Mouse (Mus musculus): ENCODE measurements around the gene Znrf1. TPM values are rescaled to one million over a fixed set of nuclear protein-coding genes. Genes with fewer than 3 reads are reported as not detected.

Znrf1 gene
- polyA plus RNA-seq, 1 experiment from 2014 or later, result 34.5 TPM

DNA sequence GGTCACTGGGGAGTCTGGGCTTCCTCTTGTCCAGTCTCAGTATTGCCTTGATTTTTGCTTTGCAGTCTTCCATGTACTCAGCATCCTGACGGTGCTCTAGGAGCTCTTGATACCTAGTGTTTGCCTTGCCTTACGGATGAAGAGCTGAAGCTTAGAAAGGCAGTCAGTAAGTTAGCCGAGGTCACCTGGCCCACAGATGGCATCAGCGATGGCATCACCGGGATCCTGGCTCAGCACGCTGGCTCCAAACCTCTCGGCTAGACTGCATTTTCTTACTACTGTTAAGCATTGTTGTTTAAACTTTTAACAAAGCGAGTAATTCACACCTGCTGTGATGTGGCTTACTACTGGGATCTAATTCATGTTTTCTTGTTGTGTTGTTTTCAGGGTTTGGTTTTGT is 22.5 kb upstream of the Znrf1 start:
- Histone ChIP-seq H3K9ac (0 out of 2 replicates have a peak overlapping the region, but pooled peaks have one; percentile 6), H3K4me3 (no peak overlapping the region)

GRCm38 (mm10) chr8:111516451-111517035 is 19.4 kb upstream of the Znrf1 start:
- Histone ChIP-seq H3K4me1 (peaks cover 8% of the 10 kb centered on the region), H3K27ac (no peak overlapping the region), H3K36me3 (peaks cover 5% of the 10 kb centered on the region), H3K9ac (no peak overlapping the region), H3K4me2 (replicated peaks) (no peak overlapping the region), H3K9me3 (no peaks in the 10 kb centered on the region), H3K27me3 (no peaks in the 10 kb centered on the region), H3K4me3 (no peak overlapping the region)
- WGBS, result 75% methylated on average over 7 of the region's 7 CpGs
- ATAC-seq (ENCODE audit: low FRiP score, low read depth), result no peak

More for the DNA sequence above, 22.5 kb upstream of the Znrf1 start:
- 82% methylated on average over 8 of the region's 8 CpGs for WGBS
- Histone ChIP-seq H3K4me2 (replicated peaks) (no peak overlapping the region), H3K27me3 (no peaks in the 10 kb centered on the region), H3K27ac (no peak overlapping the region), H3K9me3 (no peaks in the 10 kb centered on the region), H3K36me3 (peaks cover 5% of the 10 kb centered on the region), H3K4me1 (no peaks in the 10 kb centered on the region; the same call in 1 of the 2 replicates)
- no peak for ATAC-seq (ENCODE audit: low FRiP score, low read depth)

DNA sequence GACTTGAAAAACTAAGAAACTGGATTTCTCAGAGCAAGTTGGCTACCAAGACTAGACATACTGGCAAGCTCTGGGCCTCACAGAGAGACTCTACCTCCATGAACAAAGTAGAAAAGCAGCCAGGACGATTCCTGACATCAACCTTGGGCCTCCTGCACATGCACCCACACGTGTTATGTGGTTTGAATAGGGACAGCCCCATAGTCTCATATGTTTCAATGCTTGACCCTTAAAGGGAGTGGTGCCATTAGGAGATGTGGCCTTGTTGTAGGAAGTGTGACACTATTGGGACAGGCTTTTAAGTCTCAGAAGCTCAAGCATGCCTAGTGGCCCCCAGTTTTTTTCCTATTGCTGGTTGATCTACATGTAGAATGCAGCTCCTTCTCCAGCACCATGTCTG is 18.4 kb upstream of the Znrf1 start:
- 89% methylated on average over 2 of the region's 2 CpGs for WGBS
- H3K4me3 ChIP-seq, result no peak overlapping the region
- H3K4me2 ChIP-seq (replicated peaks), result no peak overlapping the region
- H3K27ac ChIP-seq, result no peak overlapping the region
- ATAC-seq (ENCODE audit: low FRiP score, low read depth), result no peak
- peaks cover 5% of the 10 kb centered on the region for H3K36me3 ChIP-seq
- no peaks in the 10 kb centered on the region for H3K27me3 ChIP-seq
- no peaks in the 10 kb centered on the region for H3K9me3 ChIP-seq
- H3K9ac ChIP-seq, result no peak overlapping the region
- H3K4me1 ChIP-seq, result peaks cover 8% of the 10 kb centered on the region

GRCm38 (mm10) chr8:111521713-111522429 is 14.0 kb upstream of the Znrf1 start, which contains the start of gene Wdr59:
Gene Wdr59 (minus strand): TSS chr8:111522092.
- peak; percentile 99 for ATAC-seq (ENCODE audit: low FRiP score, low read depth)
- peak within 1 kb of the TSS; percentile 65 for H3K4me3 ChIP-seq
- no peaks in the 10 kb centered on the region for H3K9me3 ChIP-seq
- peak within 1 kb of the TSS; percentile 70 for H3K9ac ChIP-seq
- under 1% methylated on average over 34 of the region's 34 CpGs for WGBS
- peaks cover 8% of the 10 kb centered on the region for H3K4me1 ChIP-seq
- H3K27ac ChIP-seq, result no peak within 1 kb of the TSS
- H3K36me3 ChIP-seq, result no peaks in the 10 kb centered on the region
- H3K27me3 ChIP-seq, result no peaks in the 10 kb centered on the region
- peak within 1 kb of the TSS; percentile 74 for H3K4me2 ChIP-seq (replicated peaks)

DNA sequence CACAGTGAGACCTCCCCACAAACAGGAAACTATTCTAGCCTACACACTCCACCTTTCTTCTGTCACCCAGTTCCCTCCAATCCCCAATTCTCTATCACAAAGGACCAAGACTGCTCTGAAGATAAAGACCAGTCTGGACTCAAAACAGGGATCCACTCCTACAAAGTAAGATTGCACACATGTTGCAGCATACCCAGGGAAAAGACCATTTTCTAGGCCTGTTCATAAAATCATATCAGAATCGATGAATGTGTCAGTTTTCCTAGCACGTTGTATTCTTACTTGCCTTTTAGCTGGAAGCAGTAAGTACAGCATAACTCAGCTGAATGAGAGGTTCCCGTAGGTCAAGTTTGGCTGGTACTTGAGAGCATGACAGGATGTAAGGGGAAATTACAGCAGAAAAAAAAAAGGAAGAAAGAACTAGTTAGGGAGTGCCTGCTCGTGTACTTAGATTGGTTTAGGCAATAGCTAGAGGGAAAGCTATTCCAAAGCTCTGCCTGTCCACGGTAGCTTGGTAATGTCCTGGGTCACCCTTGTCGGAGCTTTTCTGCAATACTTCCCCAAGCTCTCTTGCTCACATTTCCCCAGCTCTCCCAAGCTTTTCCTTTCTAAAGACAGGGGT is 9.4 kb upstream of the Znrf1 start:
- Histone ChIP-seq H3K9ac (no peak overlapping the region), H3K4me3 (no peak overlapping the region), H3K27ac (no peak overlapping the region), H3K4me1 (no peaks in the 10 kb centered on the region), H3K9me3 (no peaks in the 10 kb centered on the region), H3K4me2 (replicated peaks) (no peak overlapping the region), H3K27me3 (no peaks in the 10 kb centered on the region), H3K36me3 (no peaks in the 10 kb centered on the region)
- WGBS, result 75% methylated on average over 6 of the region's 6 CpGs
- ATAC-seq (ENCODE audit: low FRiP score, low read depth), result no peak

DNA sequence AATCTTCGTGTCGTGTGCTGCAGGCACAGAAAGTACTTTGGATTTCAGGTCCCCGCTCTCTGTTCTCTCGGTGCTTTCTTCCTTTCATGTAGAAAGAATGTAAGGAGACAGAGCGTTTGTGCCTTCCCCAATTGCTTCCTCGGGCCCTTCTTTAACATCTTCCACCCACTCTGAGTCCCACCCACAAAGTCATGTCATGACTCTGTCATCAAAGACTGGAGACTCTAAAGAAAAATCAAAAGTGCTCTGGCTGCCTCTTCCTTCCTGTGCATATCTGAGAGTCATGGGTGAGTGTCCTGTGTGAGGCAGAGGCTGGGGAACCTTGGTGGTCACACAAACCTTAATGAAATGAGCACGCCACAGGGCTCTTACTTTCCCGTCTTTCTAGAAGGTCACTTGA is 8.7 kb upstream of the Znrf1 start:
- Histone ChIP-seq H3K4me1 (no peaks in the 10 kb centered on the region), H3K9me3 (no peaks in the 10 kb centered on the region), H3K4me3 (no peak overlapping the region), H3K9ac (no peak overlapping the region), H3K4me2 (replicated peaks) (no peak overlapping the region), H3K36me3 (no peaks in the 10 kb centered on the region), H3K27me3 (no peaks in the 10 kb centered on the region), H3K27ac (no peak overlapping the region)
- no peak for ATAC-seq (ENCODE audit: low FRiP score, low read depth)
- 70% methylated on average over 8 of the region's 8 CpGs for WGBS

DNA sequence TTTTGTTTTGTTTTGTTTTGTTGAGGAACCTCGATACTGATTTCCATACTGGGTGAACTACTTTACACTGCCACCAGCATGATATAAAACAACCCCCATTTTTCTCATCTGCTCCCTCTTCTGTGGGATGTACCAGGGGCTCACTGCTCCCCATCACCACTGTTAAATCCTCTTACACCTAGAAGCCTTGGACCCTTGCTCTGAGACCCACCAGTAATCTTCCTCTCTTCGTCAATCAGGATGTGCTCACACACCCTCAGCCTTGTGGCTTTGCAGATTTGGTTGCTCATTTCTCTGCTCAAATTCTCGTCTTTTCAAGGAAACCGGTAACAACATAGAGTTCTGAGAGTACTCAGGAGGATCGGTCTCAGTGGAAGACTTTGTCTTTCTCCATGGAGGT is 7.8 kb upstream of the Znrf1 start:
- 85% methylated on average over 5 of the region's 5 CpGs for WGBS
- H3K9ac ChIP-seq, result no peak overlapping the region
- H3K4me1 ChIP-seq, result no peaks in the 10 kb centered on the region
- no peak overlapping the region for H3K27ac ChIP-seq
- H3K27me3 ChIP-seq, result no peaks in the 10 kb centered on the region
- no peaks in the 10 kb centered on the region for H3K36me3 ChIP-seq
- no peak overlapping the region for H3K4me3 ChIP-seq
- ATAC-seq (ENCODE audit: low FRiP score, low read depth), result no peak
- H3K9me3 ChIP-seq, result no peaks in the 10 kb centered on the region
- no peak overlapping the region for H3K4me2 ChIP-seq (replicated peaks)

DNA sequence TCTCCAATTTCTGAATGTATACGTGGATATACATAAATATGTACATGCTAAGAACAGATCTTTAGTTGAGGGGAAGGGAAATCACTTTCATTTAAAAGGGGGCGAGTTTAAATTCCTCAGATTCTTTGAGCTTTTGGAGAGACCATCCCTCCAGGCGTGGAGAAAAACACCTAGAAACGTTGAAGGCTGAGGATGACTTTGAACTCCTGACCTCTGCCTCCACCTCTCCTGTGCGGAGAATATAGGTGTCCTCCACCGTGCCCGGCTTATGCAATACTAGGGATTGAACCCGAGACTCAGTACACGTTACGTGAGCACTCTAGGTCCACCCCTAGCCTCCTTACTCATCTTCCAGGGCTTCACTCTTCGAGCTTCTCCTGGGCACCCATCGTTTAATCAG is 4.7 kb upstream of the Znrf1 start:
- no peaks in the 10 kb centered on the region for H3K36me3 ChIP-seq
- no peak overlapping the region for H3K4me2 ChIP-seq (replicated peaks)
- 70% methylated on average over 12 of the region's 12 CpGs for WGBS

GRCm38 (mm10) chr8:111531621-111532020 is 4.3 kb upstream of the Znrf1 start:
- H3K27ac ChIP-seq, result no peak overlapping the region
- no peak overlapping the region for H3K9ac ChIP-seq
- H3K4me3 ChIP-seq, result no peak overlapping the region
- H3K4me1 ChIP-seq, result no peaks in the 10 kb centered on the region
- ATAC-seq (ENCODE audit: low FRiP score, low read depth), result no peak
- no peak overlapping the region for H3K4me2 ChIP-seq (replicated peaks)
- H3K36me3 ChIP-seq, result no peaks in the 10 kb centered on the region
- 84% methylated on average over 17 of the region's 17 CpGs for WGBS
- H3K9me3 ChIP-seq, result no peaks in the 10 kb centered on the region
- no peaks in the 10 kb centered on the region for H3K27me3 ChIP-seq

More for the DNA sequence above, 4.7 kb upstream of the Znrf1 start:
- Histone ChIP-seq H3K4me3 (no peak overlapping the region), H3K27ac (no peak overlapping the region), H3K4me1 (no peaks in the 10 kb centered on the region), H3K9ac (no peak overlapping the region), H3K27me3 (no peaks in the 10 kb centered on the region), H3K9me3 (no peaks in the 10 kb centered on the region)
- ATAC-seq (ENCODE audit: low FRiP score, low read depth), result no peak

GRCm38 (mm10) chr8:111533503-111533902 is 2.4 kb upstream of the Znrf1 start:
- Histone ChIP-seq H3K4me1 (peaks cover 12% of the 10 kb centered on the region), H3K4me3 (no peak overlapping the region), H3K9me3 (no peaks in the 10 kb centered on the region), H3K27ac (no peak overlapping the region), H3K4me2 (replicated peaks) (no peak overlapping the region), H3K9ac (no peak overlapping the region), H3K36me3 (no peaks in the 10 kb centered on the region), H3K27me3 (no peaks in the 10 kb centered on the region)
- ATAC-seq (ENCODE audit: low FRiP score, low read depth), result no peak
- WGBS, result 81% methylated on average over 4 of the region's 4 CpGs

DNA sequence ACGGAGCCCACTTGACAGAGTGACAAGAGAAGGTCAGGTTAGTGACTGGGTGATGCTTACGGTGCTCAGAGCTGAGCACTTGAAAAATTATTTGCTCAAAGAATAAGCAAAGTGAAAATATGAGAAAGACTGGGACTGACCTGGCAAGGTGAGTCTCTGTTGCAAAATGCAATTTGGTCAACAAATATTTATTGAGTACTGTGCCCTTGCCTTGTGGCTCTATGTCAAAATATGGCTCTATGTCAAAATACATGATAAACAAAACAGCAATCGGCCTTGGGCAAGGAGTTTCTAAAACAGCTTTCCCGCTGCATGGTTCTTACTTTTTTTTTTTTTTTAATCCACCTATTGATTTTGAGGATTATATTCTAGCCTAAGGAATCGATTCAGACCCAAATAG is 406 bp upstream of the Znrf1 start:
- H3K27me3 ChIP-seq, result no peaks in the 10 kb centered on the region
- peaks cover 30% of the 10 kb centered on the region for H3K4me1 ChIP-seq
- WGBS, result 43% methylated on average over 5 of the region's 5 CpGs
- H3K36me3 ChIP-seq, result no peaks in the 10 kb centered on the region
- peak overlapping the region; percentile 95 for H3K9ac ChIP-seq
- H3K4me2 ChIP-seq (replicated peaks), result peak overlapping the region; percentile 58
- no peaks in the 10 kb centered on the region for H3K9me3 ChIP-seq
- ATAC-seq (ENCODE audit: low FRiP score, low read depth), result no peak
- H3K27ac ChIP-seq, result no peak overlapping the region
- peak overlapping the region; percentile 98 for H3K4me3 ChIP-seq

DNA sequence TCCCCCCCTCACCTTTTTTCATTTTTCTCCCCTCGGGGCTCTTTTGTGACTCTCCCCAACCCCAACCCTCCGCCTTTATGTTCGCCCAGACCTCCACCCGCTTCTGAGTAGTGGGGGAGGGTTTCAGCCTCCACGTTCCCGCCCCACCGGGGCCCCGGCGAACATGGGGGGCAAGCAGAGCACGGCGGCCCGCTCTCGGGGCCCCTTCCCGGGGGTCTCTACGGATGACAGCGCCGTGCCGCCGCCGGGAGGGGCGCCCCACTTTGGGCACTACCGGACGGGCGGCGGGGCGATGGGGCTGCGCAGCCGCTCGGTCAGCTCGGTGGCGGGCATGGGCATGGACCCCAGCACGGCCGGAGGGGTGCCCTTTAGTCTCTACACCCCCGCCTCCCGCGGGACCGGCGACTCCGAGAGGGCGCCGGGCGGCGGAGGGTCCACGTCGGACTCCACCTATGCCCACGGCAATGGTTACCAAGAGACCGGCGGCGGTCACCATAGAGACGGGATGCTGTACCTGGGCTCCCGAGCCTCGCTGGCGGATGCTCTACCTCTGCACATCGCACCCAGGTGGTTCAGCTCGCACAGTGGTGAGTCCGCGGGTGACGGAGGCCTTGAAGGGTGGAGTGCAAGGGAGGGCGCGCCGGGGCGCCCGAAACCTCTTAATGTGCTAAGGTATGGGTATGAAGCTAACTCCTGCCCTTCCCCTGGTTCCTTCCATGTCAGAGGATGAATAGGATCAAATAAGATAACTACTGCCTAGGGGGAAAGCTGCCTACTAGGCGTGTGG is 1.3 kb downstream of the Znrf1 start:
- Histone ChIP-seq H3K9me3 (no peaks in the 10 kb centered on the region), H3K4me2 (replicated peaks) (peak overlapping the region; percentile 89), H3K4me3 (peak overlapping the region; percentile 98), H3K27ac (peak overlapping the region; percentile 95), H3K4me1 (peaks cover 43% of the 10 kb centered on the region), H3K27me3 (no peaks in the 10 kb centered on the region), H3K9ac (peak overlapping the region; percentile 95), H3K36me3 (peaks cover 3% of the 10 kb centered on the region; the same call in 1 of the 2 replicates)
- peak; percentile 40; the same call in 1 of the 2 replicates for ATAC-seq (ENCODE audit: low FRiP score, low read depth)
- WGBS, result 1% methylated on average over 61 of the region's 64 CpGs

Data from limb, embryonic 13.5 days (tissue).